Mouse (Mus musculus): ENCODE data around the gene Zfp39.
"Not testable (repeated sequence)": the region's sequence is repeated elsewhere in the genome, so short reads cannot be mapped to it uniquely, and the experiment has no call there.

The Zfp39 gene

DNA sequence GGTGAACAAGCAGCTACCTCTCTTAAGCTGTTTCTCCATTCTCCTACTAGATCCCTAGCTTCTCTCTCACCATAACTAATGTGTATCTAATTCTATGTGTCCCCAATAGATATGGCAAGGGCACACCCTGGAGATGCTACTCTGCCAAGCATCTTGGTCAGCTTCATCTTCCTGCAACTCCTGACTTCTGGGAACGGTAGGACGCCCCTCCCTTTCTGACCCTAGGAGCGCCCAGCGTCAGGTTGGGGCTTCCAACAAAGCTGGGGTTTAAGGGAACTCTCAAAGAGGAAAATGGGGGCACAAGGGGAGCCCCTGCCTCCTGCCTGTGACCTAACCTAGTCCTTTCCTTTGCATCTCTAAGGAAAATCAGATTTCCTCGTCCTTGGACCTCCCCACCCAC, 14.7 kb upstream of the Zfp39 start:
- DNase-seq, result no peak

GRCm38 (mm10) chr11:58917745-58918366, 13.8 kb upstream of the Zfp39 start, which contains the start of gene Btnl10:
Gene Btnl10 (plus strand): TSS chr11:58917908.
- no peak for DNase-seq

- peak; percentile 73 for DNase-seq
Observed at GRCm38 (mm10) chr11:58916879-58917744, 13.1 kb upstream of the Zfp39 start.

DNA sequence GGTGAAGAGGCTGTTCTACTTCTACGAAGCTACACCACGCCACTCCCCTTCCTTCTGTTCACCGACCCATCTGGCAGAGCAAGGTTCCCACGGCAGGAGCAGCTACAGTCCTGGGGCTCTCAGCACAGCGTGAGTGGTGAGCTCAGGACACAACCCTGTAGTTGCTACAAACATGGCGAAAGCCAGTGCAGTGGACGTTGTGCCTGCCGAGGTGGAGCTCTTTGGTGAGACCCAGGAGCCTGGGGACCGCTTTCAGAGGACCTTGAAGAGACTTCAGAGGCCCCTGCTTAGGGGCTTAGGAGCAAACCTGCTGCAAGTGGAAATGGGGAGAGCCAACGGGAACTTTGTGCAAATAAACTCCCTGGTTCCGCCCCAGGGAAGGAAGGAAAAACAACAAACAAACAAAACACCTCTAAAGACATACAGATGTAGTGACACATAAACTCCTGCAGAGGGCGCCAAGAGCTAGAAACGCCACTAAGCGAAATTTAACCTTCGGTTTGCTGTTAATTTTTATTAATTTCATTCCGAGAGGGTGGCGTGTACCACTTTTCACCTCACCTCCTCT, 10.5 kb upstream of the Zfp39 start:
- peak; percentile 40 for DNase-seq

DNA sequence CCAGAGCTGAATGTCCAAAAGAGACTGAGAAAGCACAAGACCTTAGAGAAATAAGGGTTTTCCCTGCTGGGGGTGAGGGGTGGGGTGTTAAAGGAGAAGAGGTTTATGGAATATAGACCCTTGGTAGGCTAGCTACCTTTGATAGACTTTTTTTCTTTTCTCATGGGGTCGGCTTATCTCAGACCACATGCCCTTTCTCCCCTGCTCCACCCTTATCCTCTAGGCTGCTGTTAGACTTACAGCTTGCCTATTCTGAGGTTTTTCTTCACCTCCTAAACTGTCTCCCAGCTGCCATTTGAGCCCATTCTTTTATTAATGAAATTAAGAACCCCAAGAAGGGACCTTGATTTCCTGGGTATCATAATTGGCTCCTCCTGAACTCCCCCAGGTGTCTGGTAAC, 9.8 kb upstream of the Zfp39 start:
- no peak for DNase-seq

DNA sequence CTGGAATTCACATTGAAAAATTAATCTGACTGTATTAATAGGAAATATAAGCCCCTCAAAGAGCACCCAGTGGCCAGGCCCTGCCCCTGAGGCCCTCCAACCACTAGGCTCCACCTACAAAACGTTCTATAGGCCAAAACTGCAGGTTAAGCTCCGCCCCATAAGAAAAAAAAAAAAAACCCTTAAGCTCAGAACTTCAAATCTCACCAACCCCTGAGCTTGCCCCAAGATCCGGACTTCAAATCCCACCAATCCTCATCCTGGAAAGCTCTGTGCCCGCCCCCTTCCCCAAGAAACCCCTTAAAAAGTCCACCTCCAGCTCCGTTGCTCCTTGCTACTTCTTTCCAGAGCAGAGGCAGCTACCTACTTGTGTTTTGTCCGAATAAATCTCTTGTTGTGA, 813 bp upstream of the Zfp39 start:
- peak; percentile 61 for DNase-seq

GRCm38 (mm10) chr11:58904410-58904718, 339 bp upstream of the Zfp39 start:
- DNase-seq, result no peak

DNA sequence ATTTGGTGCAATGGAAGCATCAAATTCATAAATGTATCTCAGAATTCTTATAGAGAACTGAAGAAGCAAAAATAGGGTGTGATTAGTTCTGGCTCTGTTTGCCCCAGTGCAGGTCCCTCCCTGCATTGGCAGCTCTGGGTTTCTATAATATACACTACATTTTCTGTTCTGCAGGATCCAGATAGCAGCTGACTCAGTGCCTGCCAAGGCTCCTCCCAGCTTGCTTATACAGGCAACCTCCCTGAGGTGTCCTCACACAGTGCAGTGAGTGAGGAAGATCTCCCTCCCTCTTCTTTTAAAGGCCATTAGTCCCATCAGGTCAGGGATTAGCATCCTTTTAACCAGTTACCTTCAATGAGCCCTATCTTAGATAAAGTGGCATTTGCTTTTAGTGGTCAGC, 2.9 kb downstream of the Zfp39 start:
- DNase-seq, result no peak

GRCm38 (mm10) chr11:58897485-58897884, 6.5 kb downstream of the Zfp39 start:
- DNase-seq, result peak; percentile 48

- no peak for DNase-seq
Observed at GRCm38 (mm10) chr11:58894456-58894855, 9.6 kb downstream of the Zfp39 start.

DNA sequence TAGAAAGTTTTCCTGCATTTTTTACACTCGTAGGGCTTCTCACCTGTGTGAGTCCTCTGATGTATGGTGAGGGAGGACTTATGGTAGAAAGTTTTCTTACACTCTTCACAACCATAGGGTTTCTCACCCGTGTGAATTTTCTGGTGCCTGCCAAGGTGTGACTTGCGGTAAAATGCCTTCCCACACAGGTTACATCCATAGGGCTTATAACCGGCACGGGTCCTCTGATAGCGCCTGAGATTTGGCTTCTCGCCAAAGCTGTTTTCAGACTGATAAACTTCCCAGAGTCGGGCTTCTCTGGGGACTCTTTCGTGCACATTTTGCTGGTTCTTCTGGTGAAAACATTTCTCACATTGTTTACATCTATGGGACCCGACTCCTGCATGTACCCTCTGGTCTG, 13.5 kb downstream of the Zfp39 start:
- DNase-seq, result no peak

DNA sequence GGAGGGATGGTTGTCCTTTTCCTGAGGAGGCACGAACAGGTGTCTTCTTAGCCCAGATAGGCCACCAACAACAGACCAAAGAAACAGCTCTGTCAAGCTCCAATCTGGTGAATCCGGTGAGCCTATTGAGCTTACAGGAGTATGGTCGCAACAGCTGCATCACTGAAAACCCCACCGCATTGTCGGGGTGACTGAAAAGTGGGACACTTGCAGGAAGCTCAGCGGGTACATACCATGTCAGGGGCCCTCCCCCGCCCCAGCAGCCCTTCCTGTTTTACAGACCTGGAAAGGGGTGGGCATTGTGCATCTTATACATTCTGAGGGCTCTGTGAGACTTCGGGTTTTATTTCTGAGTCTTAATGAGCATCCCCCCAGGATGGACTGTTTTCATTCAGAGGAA, 20.3 kb downstream of the Zfp39 start:
- no peak for DNase-seq

DNA sequence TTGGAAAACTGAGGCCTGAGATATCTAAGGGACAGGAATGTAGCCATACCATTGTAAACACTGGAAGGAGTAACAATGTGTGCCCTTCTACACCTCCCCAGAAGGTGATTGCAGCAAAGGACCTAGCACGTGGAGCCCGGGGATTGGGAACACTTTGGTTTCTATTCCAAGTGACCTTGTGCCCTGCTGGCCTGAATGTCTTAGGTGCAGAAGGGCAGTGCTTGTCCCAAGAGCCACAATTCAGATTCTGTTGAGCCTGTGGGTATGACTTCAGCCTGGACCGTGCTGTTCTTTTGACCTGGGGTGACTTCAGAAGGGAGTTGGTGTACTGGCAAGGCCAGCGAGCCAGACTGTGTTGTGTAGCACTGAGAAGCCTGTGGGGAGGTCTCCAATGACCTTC, 33.1 kb downstream of the Zfp39 start:
- DNase-seq, result no peak

- no peak for DNase-seq
Observed at GRCm38 (mm10) chr11:58867954-58868330, 36.1 kb downstream of the Zfp39 start.

GRCm38 (mm10) chr11:58867039-58867953, 36.7 kb downstream of the Zfp39 start, which contains the start of gene 2810021J22Rik:
Gene 2810021J22Rik (plus strand): TSS chr11:58867216.
- peak; percentile 85 for DNase-seq

- no peak for DNase-seq
Observed at GRCm38 (mm10) chr11:58860744-58861143, 43.3 kb downstream of the Zfp39 start.

DNA sequence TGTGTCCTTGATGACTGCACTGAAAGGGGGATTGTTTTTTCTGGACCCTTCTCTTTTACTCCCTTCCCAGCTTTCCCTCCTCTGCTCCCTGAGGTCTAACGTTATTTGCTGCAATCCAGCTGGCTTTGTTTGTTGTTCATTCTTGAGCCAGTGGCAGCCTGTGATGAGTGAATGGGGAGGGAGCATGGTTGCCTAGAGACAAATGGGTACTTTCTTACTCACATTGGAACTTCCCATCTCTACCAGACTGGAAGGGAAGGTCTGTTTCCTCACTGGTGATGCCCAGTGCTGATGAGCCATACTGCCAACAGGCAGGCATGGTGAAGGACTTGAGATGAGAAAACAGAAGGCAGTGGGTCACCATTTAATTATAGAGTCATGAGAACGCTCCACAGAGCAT, 54.3 kb downstream of the Zfp39 start:
- peak; percentile 22 for DNase-seq

DNA sequence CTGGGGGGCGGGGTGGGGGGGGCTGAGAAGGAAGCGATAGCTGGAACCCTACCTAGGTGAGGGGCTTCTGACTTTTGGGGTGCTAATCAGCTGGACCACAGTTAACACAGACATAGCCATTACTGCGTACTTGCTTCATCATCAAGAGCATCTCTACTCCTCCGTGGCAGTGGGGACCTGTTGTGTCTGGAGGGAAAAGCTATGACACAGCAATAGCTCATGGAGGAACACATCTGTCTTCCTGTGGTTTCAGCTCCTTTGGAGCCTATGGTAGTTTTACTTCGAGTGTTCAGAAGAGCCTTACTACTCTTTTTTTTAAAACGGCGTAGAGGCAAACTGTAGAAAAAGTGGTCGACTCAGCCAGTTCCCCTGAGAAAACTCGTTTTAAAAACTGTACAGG, 56.4 kb downstream of the Zfp39 start:
- DNase-seq, result no peak

GRCm38 (mm10) chr11:58846919-58847461, 57.0 kb downstream of the Zfp39 start, which contains the start of gene Gm12258:
Gene Gm12258 (plus strand): TSS chr11:58847158.
- peak; percentile 97 for DNase-seq

GRCm38 (mm10) chr11:58838951-58839350, 65.1 kb downstream of the Zfp39 start, which contains the start of gene Olfr311:
Gene Olfr311 (plus strand): TSS chr11:58839251.
- DNase-seq, result not testable (repeated sequence)
